Mouse (Mus musculus) liver, postnatal 0 days (tissue): ENCODE measurements around the gene Atrip.

ENCODE experiments used
- CTCF ChIP-seq: sonication (generic); IDR thresholded peaks from 2 replicates; pipeline ENCODE4 v1.5.1; 2016; ENCODE audit warnings: antibody characterized with exemption, low read depth
- EP300 ChIP-seq: IDR thresholded peaks from 2 replicates; pipeline ENCODE4 v1.6.1; 2016; ENCODE audit warnings: antibody characterized with exemption, low read depth, mild to moderate bottlenecking

GRCm38 (mm10) chr9:109082124-109082800 lies 8.3 kb upstream of the Atrip start, which contains the start of the genes Ccdc51 and Tma7:
- TF ChIP-seq CTCF (0 out of 2 replicates have a peak, but pooled peaks have one; percentile 3), EP300 (no peak; the same call in 1 of the 2 replicates)
